Comparison of ENCODE assay signal across 8 mouse cellular contexts in genomic region chr4:44233713-44234003, GRCm38 (mm10). TPM values are rescaled to one million over a fixed set of nuclear protein-coding genes. Genes with fewer than 3 reads are reported as not detected.
A peak's percentile ranks its signal among the peaks of the same experiment; 100 is the strongest.
DNase-seq lines count a peak whose midpoint lies in the region; ATAC-seq and TF ChIP-seq lines count a peak whose summit lies in the region.

TSS of gene Rnf38 (minus strand) at chr4:44233789.

- H3K36me3 ChIP-seq in liver, adult 2 months (ENCODE audit: control insufficient read depth, insufficient read depth, low read length), result no peaks in the 10 kb centered on the region
- no peaks in the 10 kb centered on the region for H3K36me3 ChIP-seq in heart, embryonic 10.5 days
- H3K36me3 ChIP-seq in midbrain, embryonic 16.5 days (ENCODE audit: control insufficient read depth, insufficient read depth, low read length), result no peaks in the 10 kb centered on the region

- no peak for ATAC-seq in common myeloid progenitor, adult 5-6 weeks (replicated peaks; ENCODE audit: low read depth, poor library complexity, severe bottlenecking)
- ATAC-seq in midbrain, embryonic 16.5 days, result no peak

- H3K27ac ChIP-seq in liver, adult 2 months (replicated peaks; ENCODE audit: insufficient read depth, low read depth, low read length), result peak within 1 kb of the TSS; percentile 90
- peak within 1 kb of the TSS; percentile 92 for H3K27ac ChIP-seq in heart, embryonic 10.5 days
- H3K27ac ChIP-seq in midbrain, embryonic 16.5 days (ENCODE audit: low read length), result peak within 1 kb of the TSS; percentile 87

- H3K27me3 ChIP-seq in liver, adult 2 months (ENCODE audit: control insufficient read depth, insufficient read depth, low read length), result no peaks in the 10 kb centered on the region
- no peaks in the 10 kb centered on the region for H3K27me3 ChIP-seq in heart, embryonic 10.5 days (ENCODE audit: insufficient read depth, poor library complexity, severe bottlenecking)
- H3K27me3 ChIP-seq in midbrain, embryonic 16.5 days (ENCODE audit: control insufficient read depth, insufficient read depth, low read depth, low read length), result no peaks in the 10 kb centered on the region

- no peak for TF ChIP-seq CTCF in liver, adult 2 months (IDR thresholded peaks at IDR 0.05; ENCODE audit: low read depth, low read length)

- H3K9ac ChIP-seq in liver, adult 2 months (ENCODE audit: low read depth, low read length), result peak within 1 kb of the TSS; percentile 85
- peak within 1 kb of the TSS; percentile 85 for H3K9ac ChIP-seq in midbrain, embryonic 16.5 days (ENCODE audit: low read depth, low read length)

- 15% methylated on average over 21 of the region's 61 CpGs for WGBS in liver, adult 2 months
- WGBS in heart, embryonic 10.5 days, result 26% methylated on average over 58 of the region's 61 CpGs
- 0% methylated on average over 11 of the region's 61 CpGs for WGBS in midbrain, embryonic 16.5 days

- H3K4me1 ChIP-seq in liver, adult 2 months (ENCODE audit: control insufficient read depth, insufficient read depth, low read length), result peaks cover 3% of the 10 kb centered on the region; the same call in 1 of the 2 replicates
- peaks cover 22% of the 10 kb centered on the region for H3K4me1 ChIP-seq in heart, embryonic 10.5 days
- peaks cover 24% of the 10 kb centered on the region for H3K4me1 ChIP-seq in midbrain, embryonic 16.5 days (ENCODE audit: control insufficient read depth, insufficient read depth, low read length)

- peaks cover 3% of the 10 kb centered on the region; the same call in 1 of the 2 replicates for H3K79me2 ChIP-seq in liver, adult 2 months (ENCODE audit: control insufficient read depth, insufficient read depth, low read length)

- H3K4me3 ChIP-seq in liver, adult 2 months (ENCODE audit: insufficient read depth, low read depth, low read length), result peak within 1 kb of the TSS; percentile 83
- peak within 1 kb of the TSS; percentile 90 for H3K4me3 ChIP-seq in heart, embryonic 10.5 days
- H3K4me3 ChIP-seq in midbrain, embryonic 16.5 days (ENCODE audit: low read depth, low read length), result peak within 1 kb of the TSS; percentile 88

- no peak for DNase-seq in liver, adult 2 months (ENCODE audit: extremely low read depth, low read depth, low spot score)
- DNase-seq in liver, result no peak
- DNase-seq in heart, embryonic 10.5 days (ENCODE audit: low spot score), result no peak
- no peak for DNase-seq in layer of hippocampus, postnatal 36 days
- no peak for DNase-seq in spleen, adult 18-20 months
- no peak for DNase-seq in urinary bladder, adult 18-20 months (ENCODE audit: low spot score in 2 of 2)

- peak within 1 kb of the TSS; percentile 94 for H3K4me2 ChIP-seq in midbrain, embryonic 16.5 days (ENCODE audit: low read length)

- no peaks in the 10 kb centered on the region for H3K9me3 ChIP-seq in heart, embryonic 10.5 days
- H3K9me3 ChIP-seq in midbrain, embryonic 16.5 days (replicated peaks; ENCODE audit: control insufficient read depth, low read length, poor library complexity, severe bottlenecking), result no peaks in the 10 kb centered on the region

- TF ChIP-seq POLR2A in liver, adult 2 months (IDR thresholded peaks at IDR 0.05; ENCODE audit: extremely low read depth, insufficient read depth, low read length), result peak; percentile 62

RNA-seq across cellular contexts. Expression of gene Rnf38, which starts in this region (rescaled TPM):
- total RNA-seq in liver, adult 2 months (2014; rRNA removed), result 6.6 and 6.7 TPM in 2 replicates
- 18.1 and 23.5 TPM in 2 replicates for polyA plus RNA-seq in liver, adult 2 months (2012; rRNA removed)
- 52.2 and 70.9 TPM in 2 replicates for total RNA-seq in common myeloid progenitor, adult 5-6 weeks (2017)
- 23.4 and 24.7 TPM in 2 replicates for polyA plus RNA-seq in heart, embryonic 10.5 days (2016; fragmentation: Nextera tagmentation; extraction: Ambion mirVana)
- 10 to 100 TPM; 50.2 to 52.8 TPM for total RNA-seq in layer of hippocampus, postnatal 36 days (2021)
- 30.3 and 38.5 TPM in 2 replicates for polyA plus RNA-seq in midbrain, embryonic 16.5 days (2015; fragmentation: Nextera tagmentation; extraction: Ambion mirVana)
